Mouse (Mus musculus) bone marrow, adult 2 months (tissue): ENCODE data around the gene Aoc2.

ENCODE experiments used
- CTCF ChIP-seq: fragments of 200-500 bp; IDR thresholded peaks from 2 replicates; pipeline ENCODE4 v1.5.1; 2011; ENCODE audit warnings: low read length, control low read depth; ENCODE audit not compliant: control insufficient read depth, insufficient read depth
- POLR2A ChIP-seq: fragments of 200-500 bp; IDR thresholded peaks from 2 replicates; pipeline ENCODE4 v1.6.1; 2011; ENCODE audit warnings: low read depth, mild to moderate bottlenecking, control low read depth, low read length, borderline replicate concordance; ENCODE audit not compliant: control insufficient read depth

DNA sequence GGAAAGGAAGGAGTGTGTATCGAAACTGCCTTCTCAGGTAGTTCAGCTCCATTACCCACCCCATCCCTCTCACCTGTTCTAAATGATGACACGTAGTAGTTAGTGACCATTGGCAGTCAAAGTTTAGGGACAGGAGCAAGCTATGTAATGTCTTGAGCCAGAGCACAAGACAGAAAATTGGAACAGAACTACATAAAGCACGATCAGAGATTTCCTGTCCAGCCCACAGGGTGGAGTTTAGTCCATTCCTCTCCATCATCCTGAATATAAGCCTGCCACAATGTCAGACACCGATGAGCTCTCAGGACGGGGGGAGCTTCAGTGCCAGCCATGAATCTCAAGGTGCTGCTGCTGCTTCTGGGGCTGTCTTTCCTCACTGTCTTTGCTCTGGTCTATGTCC, at the start of gene Aoc2:
- TF ChIP-seq POLR2A (no peak), CTCF (no peak)
